In the genomic region with DNA sequence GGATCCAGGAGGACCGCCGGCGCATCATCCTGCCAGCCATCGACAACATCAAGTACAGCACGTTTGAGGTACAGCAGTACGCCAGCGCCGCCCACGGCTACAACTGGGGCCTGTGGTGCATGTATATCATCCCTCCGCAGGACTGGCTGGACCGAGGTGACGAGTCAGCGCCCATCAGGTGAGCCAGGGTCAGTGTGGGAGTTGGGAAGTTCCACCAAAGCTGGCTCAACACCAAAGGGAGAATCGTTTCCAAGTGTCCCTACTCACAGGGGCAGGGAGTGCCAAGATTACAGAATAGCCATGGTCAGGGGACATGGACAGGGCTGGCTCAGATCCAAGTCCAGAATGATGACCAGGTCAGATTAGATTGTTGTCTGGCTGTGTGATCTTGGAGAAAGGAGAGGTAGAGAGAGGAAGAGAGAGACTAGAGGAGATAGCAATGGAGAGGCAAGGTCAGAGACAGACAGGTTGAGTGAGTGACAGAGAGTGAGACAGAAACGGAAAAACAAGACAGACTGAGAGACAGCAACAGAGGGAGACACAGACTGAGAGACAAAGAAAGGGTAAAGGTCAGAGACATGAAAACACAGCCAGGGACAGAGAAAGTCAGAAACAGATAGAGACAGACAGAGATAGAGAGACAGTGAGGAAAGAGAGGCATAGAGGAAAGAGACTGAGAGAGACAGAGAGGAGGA, we compare ENCODE assay signal across 22 mouse cellular contexts. TPM values are rescaled to one million over a fixed set of nuclear protein-coding genes. Genes with fewer than 3 reads are reported as not detected.
DNase-seq lines count a peak whose midpoint lies in the region; ATAC-seq and TF ChIP-seq lines count a peak whose summit lies in the region.
"Had no signal": no experiment of that assay in that cellular context is flagged by ENCODE, and none has a peak within 500 bp of the region (broad histone marks: within the 10 kb centered on the region; RNA-seq: fewer than 3 reads in every experiment).

No protein-coding gene starts in this region.

- H3K4me3 ChIP-seq in layer of hippocampus, adult 2 months: no peak overlapping the region
- no peak overlapping the region for H3K4me3 ChIP-seq in lung, postnatal 0 days (ENCODE audit: low read depth, low read length)
- H3K4me3 ChIP-seq: embryonic facial prominence, embryonic 15.5 days; forebrain, embryonic 10.5 days; hindbrain, embryonic 12.5 days; limb, embryonic 15.5 days; midbrain, embryonic 12.5 days had no signal

- H3K9ac ChIP-seq in lung, postnatal 0 days (replicated peaks; ENCODE audit: low read depth): no peak overlapping the region
- H3K9ac ChIP-seq: embryonic facial prominence, embryonic 15.5 days; hindbrain, embryonic 12.5 days; limb, embryonic 15.5 days; midbrain, embryonic 12.5 days had no signal

- H3K36me3 ChIP-seq in lung, postnatal 0 days (ENCODE audit: insufficient read depth, low read length): no peaks in the 10 kb centered on the region
- H3K36me3 ChIP-seq: embryonic facial prominence, embryonic 15.5 days; forebrain, embryonic 10.5 days; hindbrain, embryonic 12.5 days; limb, embryonic 15.5 days; midbrain, embryonic 12.5 days had no signal

- H3K27me3 ChIP-seq in lung, postnatal 0 days (replicated peaks; ENCODE audit: insufficient read depth, low read length): no peaks in the 10 kb centered on the region
- H3K27me3 ChIP-seq: hindbrain, embryonic 12.5 days had no signal

- no peak for TF ChIP-seq EP300 in lung, postnatal 0 days (IDR thresholded peaks at IDR 0.05)

- WGBS in lung, postnatal 0 days: 79% methylated on average over 15 of the region's 15 CpGs

- no peaks in the 10 kb centered on the region for H3K4me1 ChIP-seq in lung, postnatal 0 days (ENCODE audit: insufficient read depth, low read depth, low read length)
- H3K4me1 ChIP-seq: midbrain, embryonic 12.5 days had no signal

- DNase-seq in cerebellum, adult 18-20 months: peak; percentile 35 to 44
- DNase-seq in layer of hippocampus, adult 2 months (ENCODE audit: low spot score in 2 of 2): no peak
- DNase-seq in layer of hippocampus, postnatal 14 days (ENCODE audit: low spot score in 2 of 2): no peak
- DNase-seq in T-cell, adult 2 months (ENCODE audit: low spot score): peak; percentile 26
- DNase-seq in kidney, postnatal 10 days: peak; percentile 17
- no peak for DNase-seq in lung, postnatal 0 days (ENCODE audit: low spot score)
- no peak for DNase-seq in gastrocnemius, postnatal 36 days
- DNase-seq: adrenal gland, postnatal 36 days; embryo, embryonic 11 days; gastrocnemius, postnatal 10 days; lung, adult 18-20 months had no signal

- intact Hi-C loops in gastrocnemius, postnatal 36 days (cut with DNase I): no loop called here

- no peak for ATAC-seq in cerebellum, adult (ENCODE audit: insufficient number of reproducible peaks, low FRiP score, low TSS enrichment)
- no peak for ATAC-seq in lung, postnatal 0 days
- ATAC-seq: intestine, postnatal 0 days; Patski had no signal

- no peak for TF ChIP-seq CTCF in layer of hippocampus, adult 2 months (conservative IDR thresholded peaks at IDR 0.05)
- no peak for TF ChIP-seq CTCF in lung, postnatal 0 days (IDR thresholded peaks at IDR 0.05)

- H3K27ac ChIP-seq in layer of hippocampus, adult 2 months: peak overlapping the region; percentile 55; the same call in 1 of the 2 replicates
- no peak overlapping the region for H3K27ac ChIP-seq in lung, postnatal 0 days (ENCODE audit: low read length)
- H3K27ac ChIP-seq: embryonic facial prominence, embryonic 15.5 days; forebrain, embryonic 10.5 days; hindbrain, embryonic 12.5 days; limb, embryonic 15.5 days; macrophage; midbrain, embryonic 12.5 days had no signal

- no peak overlapping the region for H3K4me2 ChIP-seq in lung, postnatal 0 days (replicated peaks; ENCODE audit: low read depth, low read length)
- H3K4me2 ChIP-seq: embryonic facial prominence, embryonic 15.5 days; hindbrain, embryonic 12.5 days; limb, embryonic 15.5 days; midbrain, embryonic 12.5 days had no signal

- no peaks in the 10 kb centered on the region for H3K9me3 ChIP-seq in lung, postnatal 0 days (ENCODE audit: low read length)
- H3K9me3 ChIP-seq: embryonic facial prominence, embryonic 15.5 days; forebrain, embryonic 10.5 days; hindbrain, embryonic 12.5 days; limb, embryonic 15.5 days; midbrain, embryonic 12.5 days had no signal

RNA-seq across cellular contexts. Expression of gene Galnt9, which starts 52.1 kb away (rescaled TPM):
- 100 to 1,000 TPM in 1 of 2 experiments, 10 to 100 TPM in 1; 98.3 to 111 TPM for total RNA-seq in layer of hippocampus, adult 2 months (2021)
- total RNA-seq in layer of hippocampus, postnatal 14 days (2021): 100 to 1,000 TPM in 1 of 2 experiments, 10 to 100 TPM in 1; 95.1 to 106 TPM
- 0.18 and 0.26 TPM in 2 replicates for polyA plus RNA-seq in lung, postnatal 0 days (2015; fragmentation: Nextera tagmentation; extraction: Ambion mirVana)
- not detected for total RNA-seq in gastrocnemius, postnatal 36 days (2021)
- total RNA-seq: heart, adult 8-10 months had no signal
- polyA plus RNA-seq: heart, postnatal 0 days; Patski had no signal

RNA-seq across cellular contexts. Expression of gene Noc4l, which starts 57.0 kb away (rescaled TPM):
- total RNA-seq in layer of hippocampus, adult 2 months (2021): 10 to 100 TPM; 23.4 to 23.8 TPM
- 10 to 100 TPM; 27.4 to 30.7 TPM for total RNA-seq in layer of hippocampus, postnatal 14 days (2021)
- 16.2 and 18.9 TPM in 2 replicates for polyA plus RNA-seq in lung, postnatal 0 days (2015; fragmentation: Nextera tagmentation; extraction: Ambion mirVana)
- total RNA-seq in gastrocnemius, postnatal 36 days (2021): 10 to 100 TPM; 13.0 to 14.4 TPM

RNA-seq across cellular contexts. Expression of gene Ddx51, which starts 57.0 kb away (rescaled TPM):
- total RNA-seq in layer of hippocampus, adult 2 months (2021): 10 to 100 TPM; 31.2 to 35.0 TPM
- 10 to 100 TPM; 21.7 to 24.2 TPM for total RNA-seq in layer of hippocampus, postnatal 14 days (2021)
- 7.3 and 7.4 TPM in 2 replicates for polyA plus RNA-seq in lung, postnatal 0 days (2015; fragmentation: Nextera tagmentation; extraction: Ambion mirVana)
- total RNA-seq in gastrocnemius, postnatal 36 days (2021): 10 to 100 TPM in 1 of 2 experiments, 1 to 10 TPM in 1; 7.9 to 10.4 TPM

Comparison
In these comparisons a context has a peak if more than half of its experiments do, and no peak if none do; other contexts are left out.
1. DNase-seq: peak in cerebellum, adult 18-20 months (2 of 2), T-cell, adult 2 months (single experiment) and kidney, postnatal 10 days (single experiment); none in layer of hippocampus, adult 2 months (0 of 2), layer of hippocampus, postnatal 14 days (0 of 2), lung, postnatal 0 days (single experiment) and gastrocnemius, postnatal 36 days (0 of 2).
2. RNA of gene Galnt9, which starts 52.1 kb away (total RNA-seq): 98.3 to 111 TPM in layer of hippocampus, adult 2 months and 95.1 to 106 TPM in layer of hippocampus, postnatal 14 days; not detected in gastrocnemius, postnatal 36 days; every median in the first group is over 10 times any median in the second.